Mouse (Mus musculus) heart, adult 11 months (tissue): ENCODE data around the gene Lrrc55.
A peak's percentile ranks its signal among the peaks of the same experiment; 100 is the strongest.

Experiments used
- DNase-seq: peaks from one replicate; pipeline ENCODE4 v3.0.0; 2022

The Lrrc55 gene

GRCm38 (mm10) chr2:85131226-85131625 lies 65.8 kb downstream of the Lrrc55 start:
- peak; percentile 75 for DNase-seq

GRCm38 (mm10) chr2:85129496-85129971 lies 67.5 kb downstream of the Lrrc55 start:
- peak; percentile 99 for DNase-seq

DNA sequence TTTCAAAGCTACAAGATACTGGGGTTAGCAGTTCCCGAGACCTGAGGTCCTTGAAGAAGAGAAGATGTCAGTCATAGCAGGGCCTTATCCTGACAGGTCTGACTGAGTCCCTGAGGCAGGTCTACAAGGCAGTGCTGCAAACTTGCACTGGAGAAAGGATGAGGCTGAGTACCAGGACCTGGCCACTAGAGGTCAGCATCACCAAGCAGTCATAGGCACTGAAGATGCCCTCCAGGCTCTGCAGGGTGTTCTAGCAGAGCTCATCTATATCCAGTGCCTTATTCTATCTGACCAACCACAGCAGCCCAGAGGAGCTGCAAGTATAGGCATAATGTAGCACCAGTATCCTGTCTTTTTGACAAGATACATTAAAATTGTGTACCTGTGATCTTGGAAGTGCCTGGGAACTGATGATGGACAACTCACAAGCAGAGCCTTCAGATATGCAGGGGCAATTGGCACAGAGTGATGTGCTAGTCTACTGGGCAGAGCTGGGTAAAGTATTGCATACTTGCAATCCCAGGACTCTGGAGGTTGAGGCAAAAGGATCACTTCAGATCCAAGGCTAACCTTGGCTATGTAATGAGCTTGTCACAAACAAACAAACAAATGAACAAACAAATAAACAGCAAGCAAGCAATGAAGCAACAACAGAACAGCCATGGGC lies 73.0 kb downstream of the Lrrc55 start:
- DNase-seq, result peak; percentile 96

GRCm38 (mm10) chr2:85123187-85123868 lies 73.7 kb downstream of the Lrrc55 start:
- peak; percentile 84 for DNase-seq
